Mouse (Mus musculus) adrenal gland, postnatal 36 days (tissue): ENCODE results near the gene Csnk1e. TPM values are rescaled to one million over a fixed set of nuclear protein-coding genes. Genes with fewer than 3 reads are reported as not detected.

Experiments used
- microRNA-seq: library from miRNA; unstranded; fragments of <30 nt; microRNA quantifications from one replicate; pipeline ENCODE4 v1.2.0, GENCODE M21; 2021
- total RNA-seq, 2 experiments: library from RNA; stranded (reverse); gene quantifications; 2 replicates each; pipeline ENCODE4 v1.2.3; 2021

Csnk1e gene
- total RNA-seq, 2 experiments from 2014 or later, result 69.0 to 96.0 TPM

Small RNA genes within 50 kb of the gene (microRNA-seq; reads per million reads assigned to microRNA genes)
- not detected for gene Gm44302
- 2.2 reads per million for gene Mir1943

Other genes starting within 250 kb of the Csnk1e start
- 10 to 100 TPM; 17.7 to 18.1 TPM for gene Pick1, start 226.4 kb downstream of the Csnk1e start, total RNA-seq
- gene Gm49486, start 226.2 kb downstream of the Csnk1e start, total RNA-seq, result under 1 TPM in 1 of 2 experiments, not detected in 1; 0.13 TPM
- gene Slc16a8, start 200.8 kb downstream of the Csnk1e start, total RNA-seq, result not detected
- gene Baiap2l2, start 170.0 kb downstream of the Csnk1e start, total RNA-seq, result not detected
- gene Pla2g6, start 127.2 kb downstream of the Csnk1e start, total RNA-seq, result 10 to 100 TPM; 25.1 to 30.8 TPM
- gene Maff, start 108.9 kb downstream of the Csnk1e start, total RNA-seq, result 10 to 100 TPM in 1 of 2 experiments, 1 to 10 TPM in 1; 6.3 to 19.1 TPM
- gene Tmem184b, start 52.0 kb downstream of the Csnk1e start, total RNA-seq, result 10 to 100 TPM; 46.6 to 75.2 TPM
- 1 to 10 TPM in 1 of 2 experiments, under 1 TPM in 1; 0.30 to 2.3 TPM for gene Kcnj4, start 49.7 kb upstream of the Csnk1e start, total RNA-seq
- gene Kdelr3, start 60.8 kb upstream of the Csnk1e start, total RNA-seq, result 1 to 10 TPM; 3.6 to 6.3 TPM
- gene Ddx17, start 91.2 kb upstream of the Csnk1e start, total RNA-seq, result 100 to 1,000 TPM; 228 to 300 TPM
- gene Dmc1, start 149.5 kb upstream of the Csnk1e start, total RNA-seq, result 1 to 10 TPM in 1 of 2 experiments, under 1 TPM in 1; 0.83 to 1.6 TPM
- 1 to 10 TPM; 2.4 to 2.8 TPM for gene Fam227a, start 203.4 kb upstream of the Csnk1e start, total RNA-seq
- 10 to 100 TPM; 15.9 to 24.7 TPM for gene Cby1, start 203.6 kb upstream of the Csnk1e start, total RNA-seq
- gene Tomm22, start 215.3 kb upstream of the Csnk1e start, total RNA-seq, result 100 to 1,000 TPM; 110 to 112 TPM
- 10 to 100 TPM; 33.8 to 36.4 TPM for gene Josd1, start 232.4 kb upstream of the Csnk1e start, total RNA-seq
- gene Gtpbp1, start 235.3 kb upstream of the Csnk1e start, total RNA-seq, result 10 to 100 TPM; 25.8 to 27.2 TPM